Mouse (Mus musculus): Measurements from ENCODE around the gene Ddc. TPM values are rescaled to one million over a fixed set of nuclear protein-coding genes. Genes with fewer than 3 reads are reported as not detected.
A peak's percentile ranks its signal among the peaks of the same experiment; 100 is the strongest.

Ddc gene
- polyA plus RNA-seq, 1 experiment from 2014 or later = 13.4 TPM

- no peak overlapping the region for H3K4me3 ChIP-seq (ENCODE audit: low read depth, low read length)
- no peak overlapping the region for H3K9ac ChIP-seq
- H3K27ac ChIP-seq (ENCODE audit: low read depth) = peak overlapping the region; percentile 88
- H3K4me1 ChIP-seq (ENCODE audit: insufficient read depth) = peaks cover 33% of the 10 kb centered on the region
- no peaks in the 10 kb centered on the region for H3K27me3 ChIP-seq (ENCODE audit: insufficient read depth, low read length)
- TF ChIP-seq CTCF (IDR thresholded peaks at IDR 0.05; ENCODE audit: low read depth) = no peak
- WGBS = 26% methylated on average over 5 of the region's 5 CpGs
- DNase-seq (peak; percentile 70), ATAC-seq (ENCODE audit: insufficient read depth) (no peak)
- H3K9me3 ChIP-seq (ENCODE audit: low read depth, low read length) = no peaks in the 10 kb centered on the region
- no peak overlapping the region for H3K4me2 ChIP-seq
- no peaks in the 10 kb centered on the region for H3K36me3 ChIP-seq (ENCODE audit: insufficient read depth)
These were observed 26.6 kb downstream of the Ddc start for GRCm38 (mm10) chr11:11871197-11871813.

- DNase-seq (peak; percentile 65), ATAC-seq (ENCODE audit: insufficient read depth) (peak; percentile 34)
- no peak for TF ChIP-seq CTCF (IDR thresholded peaks at IDR 0.05; ENCODE audit: low read depth)
- H3K4me1 ChIP-seq (ENCODE audit: insufficient read depth) = peaks cover 22% of the 10 kb centered on the region
- H3K4me3 ChIP-seq (ENCODE audit: low read depth, low read length) = no peak overlapping the region
- no peaks in the 10 kb centered on the region for H3K9me3 ChIP-seq (ENCODE audit: low read depth, low read length)
- H3K27me3 ChIP-seq (ENCODE audit: insufficient read depth, low read length) = no peaks in the 10 kb centered on the region
- H3K4me2 ChIP-seq = 0 out of 2 replicates have a peak overlapping the region, but pooled peaks have one; percentile 0
- H3K27ac ChIP-seq (ENCODE audit: low read depth) = peak overlapping the region; percentile 58
- WGBS = 20% methylated on average over 14 of the region's 14 CpGs
- no peaks in the 10 kb centered on the region for H3K36me3 ChIP-seq (ENCODE audit: insufficient read depth)
- H3K9ac ChIP-seq = no peak overlapping the region
These were observed 29.9 kb downstream of the Ddc start for GRCm38 (mm10) chr11:11867971-11868481.

- TF ChIP-seq CTCF (IDR thresholded peaks at IDR 0.05; ENCODE audit: low read depth) = no peak
- Histone ChIP-seq H3K4me3 (ENCODE audit: low read depth, low read length) (no peak overlapping the region), H3K27me3 (ENCODE audit: insufficient read depth, low read length) (no peaks in the 10 kb centered on the region), H3K4me1 (ENCODE audit: insufficient read depth) (peaks cover 8% of the 10 kb centered on the region), H3K9ac (no peak overlapping the region), H3K36me3 (ENCODE audit: insufficient read depth) (no peaks in the 10 kb centered on the region), H3K9me3 (ENCODE audit: low read depth, low read length) (no peaks in the 10 kb centered on the region), H3K27ac (ENCODE audit: low read depth) (no peak overlapping the region), H3K4me2 (no peak overlapping the region)
- ATAC-seq (ENCODE audit: insufficient read depth) (no peak), DNase-seq (no peak)
- 65% methylated on average over 5 of the region's 5 CpGs for WGBS
These were observed 31.2 kb downstream of the Ddc start for GRCm38 (mm10) chr11:11866696-11867095.

DNA sequence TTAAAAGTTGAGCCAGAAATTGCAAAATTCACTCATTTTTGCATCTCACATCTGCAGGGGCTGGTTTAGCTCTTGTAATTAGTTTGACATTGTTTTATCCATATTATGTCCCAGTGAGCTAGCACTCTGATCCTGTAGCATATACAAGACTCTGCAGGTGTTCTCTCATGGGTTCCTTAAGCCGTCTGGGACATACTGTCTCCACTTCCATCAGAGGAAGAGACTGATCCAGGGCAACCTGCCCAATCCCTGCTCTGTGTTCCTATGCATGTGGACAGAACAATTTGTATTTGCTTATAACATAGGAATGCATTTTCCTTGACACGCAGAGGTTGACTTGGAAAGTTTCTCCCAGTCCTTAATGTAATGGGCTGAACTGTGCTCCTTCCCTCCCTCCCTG, 32.8 kb downstream of the Ddc start:
- H3K9ac ChIP-seq = no peak overlapping the region
- H3K36me3 ChIP-seq (ENCODE audit: insufficient read depth) = no peaks in the 10 kb centered on the region
- no peak overlapping the region for H3K4me3 ChIP-seq (ENCODE audit: low read depth, low read length)
- H3K4me1 ChIP-seq (ENCODE audit: insufficient read depth) = 0 out of 2 replicates have a peak, but pooled peaks cover 3% of the 10 kb centered on the region
- H3K27me3 ChIP-seq (ENCODE audit: insufficient read depth, low read length) = no peaks in the 10 kb centered on the region
- peak; percentile 77 for ATAC-seq (ENCODE audit: insufficient read depth)
- 47% methylated on average over 2 of the region's 2 CpGs for WGBS
- peak overlapping the region; percentile 81 for H3K27ac ChIP-seq (ENCODE audit: low read depth)
- DNase-seq = no peak
- no peak overlapping the region for H3K4me2 ChIP-seq
- no peaks in the 10 kb centered on the region for H3K9me3 ChIP-seq (ENCODE audit: low read depth, low read length)
- no peak for TF ChIP-seq CTCF (IDR thresholded peaks at IDR 0.05; ENCODE audit: low read depth)

GRCm38 (mm10) chr11:11864446-11865101, 33.4 kb downstream of the Ddc start:
- no peak for DNase-seq
- peak; percentile 45; the same call in 1 of the 2 replicates for ATAC-seq (ENCODE audit: insufficient read depth)
- no peaks in the 10 kb centered on the region for H3K36me3 ChIP-seq (ENCODE audit: insufficient read depth)

GRCm38 (mm10) chr11:11862502-11862901, 35.4 kb downstream of the Ddc start:
- TF ChIP-seq CTCF (IDR thresholded peaks at IDR 0.05; ENCODE audit: low read depth) = no peak
- Histone ChIP-seq H3K4me3 (ENCODE audit: low read depth, low read length) (no peak overlapping the region), H3K4me1 (ENCODE audit: insufficient read depth) (no peaks in the 10 kb centered on the region), H3K27ac (ENCODE audit: low read depth) (peak overlapping the region; percentile 21; the same call in 1 of the 2 replicates), H3K9ac (no peak overlapping the region), H3K36me3 (ENCODE audit: insufficient read depth) (no peaks in the 10 kb centered on the region), H3K27me3 (ENCODE audit: insufficient read depth, low read length) (no peaks in the 10 kb centered on the region), H3K9me3 (ENCODE audit: low read depth, low read length) (no peaks in the 10 kb centered on the region), H3K4me2 (no peak overlapping the region)
- ATAC-seq (ENCODE audit: insufficient read depth) = no peak
- DNase-seq = no peak
- 89% methylated on average over 1 of the region's 1 CpGs for WGBS

More at GRCm38 (mm10) chr11:11864446-11865101, 33.4 kb downstream of the Ddc start:
- H3K9me3 ChIP-seq (ENCODE audit: low read depth, low read length) = no peaks in the 10 kb centered on the region
- 0 out of 2 replicates have a peak, but pooled peaks cover 3% of the 10 kb centered on the region for H3K4me1 ChIP-seq (ENCODE audit: insufficient read depth)
- H3K9ac ChIP-seq = no peak overlapping the region
- no peak overlapping the region for H3K4me2 ChIP-seq
- no peak overlapping the region for H3K4me3 ChIP-seq (ENCODE audit: low read depth, low read length)
- WGBS = 63% methylated on average over 8 of the region's 8 CpGs
- H3K27ac ChIP-seq (ENCODE audit: low read depth) = peak overlapping the region; percentile 81
- TF ChIP-seq CTCF (IDR thresholded peaks at IDR 0.05; ENCODE audit: low read depth) = no peak
- H3K27me3 ChIP-seq (ENCODE audit: insufficient read depth, low read length) = no peaks in the 10 kb centered on the region

- Histone ChIP-seq H3K9me3 (ENCODE audit: low read depth, low read length) (no peaks in the 10 kb centered on the region), H3K4me1 (ENCODE audit: insufficient read depth) (peaks cover 21% of the 10 kb centered on the region), H3K27me3 (ENCODE audit: insufficient read depth, low read length) (no peaks in the 10 kb centered on the region), H3K27ac (ENCODE audit: low read depth) (no peak overlapping the region), H3K4me2 (no peak overlapping the region), H3K9ac (no peak overlapping the region), H3K36me3 (ENCODE audit: insufficient read depth) (no peaks in the 10 kb centered on the region), H3K4me3 (ENCODE audit: low read depth, low read length) (no peak overlapping the region)
- DNase-seq (no peak), ATAC-seq (ENCODE audit: insufficient read depth) (no peak)
- 96% methylated on average over 3 of the region's 3 CpGs for WGBS
- TF ChIP-seq CTCF (IDR thresholded peaks at IDR 0.05; ENCODE audit: low read depth) = no peak
These were observed 41.0 kb downstream of the Ddc start for GRCm38 (mm10) chr11:11856959-11857358.
